ENCODE assay signal across 9 mouse cellular contexts in the genomic region with DNA sequence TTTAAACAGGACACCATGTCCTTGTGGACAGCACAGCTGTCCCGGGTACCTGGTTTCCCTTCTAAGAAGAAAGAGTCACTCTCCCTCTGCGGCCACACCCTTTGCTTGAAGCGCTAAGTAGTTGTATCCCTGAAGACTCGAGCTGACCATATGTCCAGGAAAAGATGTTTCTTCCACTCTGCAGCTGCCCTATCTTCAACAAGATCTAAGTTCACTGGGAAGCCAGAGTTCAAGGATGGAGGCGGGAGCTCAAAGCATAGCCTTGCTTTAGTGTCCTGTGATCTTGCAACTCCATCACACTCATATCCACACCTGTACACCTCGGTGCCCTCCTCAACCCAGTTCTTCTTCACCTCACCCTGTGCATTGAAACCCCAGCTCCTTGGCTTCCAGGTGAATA. TPM values are rescaled to one million over a fixed set of nuclear protein-coding genes. Genes with fewer than 3 reads are reported as not detected.
"Had no signal": no experiment of that assay in that cellular context is flagged by ENCODE, and none has a peak within 500 bp of the region (broad histone marks: within the 10 kb centered on the region; RNA-seq: fewer than 3 reads in every experiment).

No protein-coding gene starts in this region.

- H3K27me3 ChIP-seq: limb, embryonic 12.5 days; liver, embryonic 13.5 days; midbrain, embryonic 12.5 days; neural tube, embryonic 12.5 days had no signal

- DNase-seq: liver, embryonic 13.5 days had no signal

- H3K9ac ChIP-seq: limb, embryonic 12.5 days; liver, embryonic 13.5 days; midbrain, embryonic 12.5 days; neural tube, embryonic 12.5 days had no signal

- H3K36me3 ChIP-seq: limb, embryonic 12.5 days; liver, embryonic 13.5 days; midbrain, embryonic 12.5 days; neural tube, embryonic 12.5 days had no signal

- H3K9me3 ChIP-seq: limb, embryonic 12.5 days; liver, embryonic 13.5 days; midbrain, embryonic 12.5 days; neural tube, embryonic 12.5 days had no signal

- H3K27ac ChIP-seq: limb, embryonic 12.5 days; liver, embryonic 13.5 days; midbrain, embryonic 12.5 days; neural tube, embryonic 12.5 days; stomach, postnatal 0 days had no signal

- H3K4me1 ChIP-seq: limb, embryonic 12.5 days; liver, embryonic 13.5 days; midbrain, embryonic 12.5 days; neural tube, embryonic 12.5 days had no signal

- H3K4me3 ChIP-seq: limb, embryonic 12.5 days; midbrain, embryonic 12.5 days; neural tube, embryonic 12.5 days had no signal

RNA-seq across cellular contexts. Expression of gene C1ra, which starts 0.3 kb away (rescaled TPM):
- total RNA-seq: megakaryocyte-erythroid progenitor cell, adult 5-6 weeks had no signal

RNA-seq across cellular contexts. Expression of gene C1s1, which starts 30.2 kb away (rescaled TPM):
- total RNA-seq: megakaryocyte-erythroid progenitor cell, adult 5-6 weeks; neutrophil, adult 5-6 weeks had no signal

RNA-seq across cellular contexts. Expression of gene Clstn3, which starts 47.3 kb away (rescaled TPM):
- total RNA-seq: neutrophil, adult 5-6 weeks had no signal

RNA-seq across cellular contexts. Expression of gene C1rb, which starts 58.2 kb away (rescaled TPM):
- total RNA-seq: left cerebral cortex, adult 8-10 months; megakaryocyte-erythroid progenitor cell, adult 5-6 weeks; neutrophil, adult 5-6 weeks had no signal
- polyA plus RNA-seq: limb, embryonic 12.5 days; liver, embryonic 13.5 days; lung, embryonic 16.5 days; midbrain, embryonic 12.5 days; neural tube, embryonic 12.5 days; stomach, postnatal 0 days had no signal
